Mouse (Mus musculus): ENCODE measurements around the gene Fancc. TPM values are rescaled to one million over a fixed set of nuclear protein-coding genes. Genes with fewer than 3 reads are reported as not detected.
A peak's percentile ranks its signal among the peaks of the same experiment; 100 is the strongest.

The Fancc gene
- total and polyA plus RNA-seq, 2 experiments from 2014 or later: 8.0 to 12.2 TPM

DNA sequence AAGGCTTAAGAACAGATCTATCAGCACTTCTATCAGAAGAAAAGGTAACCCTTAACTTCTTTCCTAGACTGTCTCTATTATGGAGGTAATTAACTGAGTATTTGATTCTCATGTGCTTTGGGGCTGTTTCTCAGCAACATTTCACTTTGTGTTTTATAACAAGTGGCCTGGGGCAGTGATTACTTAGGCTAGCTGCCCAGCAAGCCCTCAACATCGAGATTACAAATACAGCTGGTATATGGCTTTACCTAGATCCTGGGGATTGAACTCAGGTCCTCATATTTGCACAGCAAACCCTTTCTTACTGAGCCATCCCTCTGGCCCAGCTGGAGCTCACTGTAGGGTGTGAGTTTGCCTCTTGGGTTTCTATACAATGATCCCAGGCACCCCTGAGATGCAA is 9.3 kb upstream of the Fancc start:
- DNase-seq: no peak
- Histone ChIP-seq H3K9ac (no peak overlapping the region), H3K4me3 (ENCODE audit: low read depth, low read length) (no peak overlapping the region), H3K27me3 (ENCODE audit: insufficient read depth, low read length) (no peaks in the 10 kb centered on the region), H3K9me3 (ENCODE audit: low read length) (no peaks in the 10 kb centered on the region), H3K4me2 (ENCODE audit: low read depth) (no peak overlapping the region), H3K27ac (ENCODE audit: low read depth, low read length) (no peak overlapping the region), H3K4me1 (ENCODE audit: insufficient read depth) (no peaks in the 10 kb centered on the region), H3K36me3 (ENCODE audit: insufficient read depth) (peaks cover 35% of the 10 kb centered on the region)
- WGBS: 39% methylated on average over 1 of the region's 1 CpGs
- ATAC-seq: no peak
- no peak for TF ChIP-seq CTCF (IDR thresholded peaks at IDR 0.05; ENCODE audit: low read depth)

GRCm38 (mm10) chr13:63502391-63502790 is 5.3 kb upstream of the Fancc start:
- no peak overlapping the region for H3K27ac ChIP-seq (ENCODE audit: low read depth, low read length)
- no peaks in the 10 kb centered on the region for H3K9me3 ChIP-seq (ENCODE audit: low read length)
- DNase-seq (no peak), ATAC-seq (no peak)
- no peak; the same call in 1 of the 2 replicates for TF ChIP-seq CTCF (IDR thresholded peaks at IDR 0.05; ENCODE audit: low read depth)
- no peaks in the 10 kb centered on the region for H3K4me1 ChIP-seq (ENCODE audit: insufficient read depth)
- H3K4me2 ChIP-seq (ENCODE audit: low read depth): no peak overlapping the region
- no peak overlapping the region for H3K4me3 ChIP-seq (ENCODE audit: low read depth, low read length)
- H3K9ac ChIP-seq: no peak overlapping the region
- no peaks in the 10 kb centered on the region for H3K27me3 ChIP-seq (ENCODE audit: insufficient read depth, low read length)
- WGBS: 98% methylated on average over 2 of the region's 2 CpGs
- H3K36me3 ChIP-seq (ENCODE audit: insufficient read depth): peaks cover 2% of the 10 kb centered on the region; the same call in 1 of the 2 replicates

- H3K4me1 ChIP-seq (ENCODE audit: insufficient read depth): no peaks in the 10 kb centered on the region
- H3K9me3 ChIP-seq (ENCODE audit: low read length): no peaks in the 10 kb centered on the region
- no peak for TF ChIP-seq CTCF (IDR thresholded peaks at IDR 0.05; ENCODE audit: low read depth)
- no peak for ATAC-seq
- H3K9ac ChIP-seq: no peak overlapping the region
- H3K4me3 ChIP-seq (ENCODE audit: low read depth, low read length): no peak overlapping the region
- H3K36me3 ChIP-seq (ENCODE audit: insufficient read depth): no peaks in the 10 kb centered on the region
- H3K4me2 ChIP-seq (ENCODE audit: low read depth): no peak overlapping the region
- H3K27ac ChIP-seq (ENCODE audit: low read depth, low read length): no peak overlapping the region
- 91% methylated on average over 2 of the region's 2 CpGs for WGBS
- DNase-seq: no peak
- no peaks in the 10 kb centered on the region for H3K27me3 ChIP-seq (ENCODE audit: insufficient read depth, low read length)
Observed at GRCm38 (mm10) chr13:63499489-63499888, 2.4 kb upstream of the Fancc start.

GRCm38 (mm10) chr13:63487707-63488042 is 9.4 kb downstream of the Fancc start:
- no peak overlapping the region for H3K9ac ChIP-seq
- H3K4me2 ChIP-seq (ENCODE audit: low read depth): no peak overlapping the region
- H3K9me3 ChIP-seq (ENCODE audit: low read length): no peaks in the 10 kb centered on the region
- DNase-seq (no peak), ATAC-seq (no peak)
- 0 out of 2 replicates have a peak, but pooled peaks cover 4% of the 10 kb centered on the region for H3K4me1 ChIP-seq (ENCODE audit: insufficient read depth)
- no peaks in the 10 kb centered on the region for H3K36me3 ChIP-seq (ENCODE audit: insufficient read depth)
- no peak overlapping the region for H3K4me3 ChIP-seq (ENCODE audit: low read depth, low read length)
- H3K27ac ChIP-seq (ENCODE audit: low read depth, low read length): no peak overlapping the region
- no peaks in the 10 kb centered on the region for H3K27me3 ChIP-seq (ENCODE audit: insufficient read depth, low read length)
- 55% methylated on average over 7 of the region's 7 CpGs for WGBS
- TF ChIP-seq CTCF (IDR thresholded peaks at IDR 0.05; ENCODE audit: low read depth): no peak

DNA sequence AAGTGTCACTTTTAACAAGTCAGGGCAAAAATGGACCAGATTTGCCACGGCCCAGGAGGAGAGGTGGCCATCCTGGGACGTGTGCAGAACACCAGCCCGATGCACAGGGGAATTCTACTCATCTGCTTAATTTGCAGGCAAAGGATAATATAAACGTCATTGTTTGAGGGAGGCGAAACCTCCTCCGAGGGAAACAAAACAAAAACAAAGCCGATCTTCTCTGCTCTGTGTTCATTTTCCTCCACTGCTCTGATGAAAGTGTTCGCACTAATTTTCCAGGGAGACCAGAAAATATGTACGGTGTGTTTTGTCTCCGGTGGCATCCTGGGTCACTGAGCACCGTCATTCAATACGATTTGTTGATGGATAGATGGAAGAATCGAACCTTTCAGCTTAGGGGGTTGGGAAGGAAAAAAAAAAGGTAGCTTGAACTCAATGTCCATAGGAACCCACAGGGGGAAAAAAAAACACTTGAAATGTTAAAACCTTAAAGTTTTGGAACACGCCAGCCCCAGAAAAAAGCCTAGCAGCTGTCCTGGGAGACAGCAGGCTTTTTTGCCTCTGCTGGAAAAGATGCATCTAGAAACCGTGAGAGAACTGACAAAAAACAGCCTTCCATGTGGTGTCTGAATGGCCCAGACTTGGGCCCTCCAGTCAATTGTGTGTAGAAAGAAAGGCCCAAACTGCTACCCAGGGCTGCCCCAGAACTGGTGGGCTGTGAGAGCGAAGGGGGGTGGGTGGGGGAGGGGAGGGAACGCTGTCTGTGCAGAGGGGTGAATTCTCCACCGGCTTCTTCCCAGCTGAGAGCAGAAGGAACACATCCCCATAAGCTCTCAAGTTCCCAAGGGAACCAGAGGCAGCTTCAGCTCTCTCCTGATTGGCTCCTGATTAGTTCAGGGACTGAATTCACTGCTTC is 10.0 kb downstream of the Fancc start:
- Histone ChIP-seq H3K4me3 (ENCODE audit: low read depth, low read length) (no peak overlapping the region), H3K9me3 (ENCODE audit: low read length) (no peaks in the 10 kb centered on the region), H3K4me2 (ENCODE audit: low read depth) (no peak overlapping the region; the same call in 1 of the 2 replicates), H3K36me3 (ENCODE audit: insufficient read depth) (no peaks in the 10 kb centered on the region), H3K27ac (ENCODE audit: low read depth, low read length) (no peak overlapping the region), H3K9ac (no peak overlapping the region), H3K4me1 (ENCODE audit: insufficient read depth) (0 out of 2 replicates have a peak, but pooled peaks cover 4% of the 10 kb centered on the region), H3K27me3 (ENCODE audit: insufficient read depth, low read length) (no peaks in the 10 kb centered on the region)
- DNase-seq: no peak
- 8% methylated on average over 18 of the region's 18 CpGs for WGBS
- peak; percentile 80 for ATAC-seq
- TF ChIP-seq CTCF (IDR thresholded peaks at IDR 0.05; ENCODE audit: low read depth): no peak

- no peak for TF ChIP-seq CTCF (IDR thresholded peaks at IDR 0.05; ENCODE audit: low read depth)
- H3K36me3 ChIP-seq (ENCODE audit: insufficient read depth): no peaks in the 10 kb centered on the region
- no peaks in the 10 kb centered on the region for H3K4me1 ChIP-seq (ENCODE audit: insufficient read depth)
- no peak overlapping the region for H3K4me2 ChIP-seq (ENCODE audit: low read depth)
- ATAC-seq (no peak), DNase-seq (no peak)
- H3K27me3 ChIP-seq (ENCODE audit: insufficient read depth, low read length): no peaks in the 10 kb centered on the region
- no peaks in the 10 kb centered on the region for H3K9me3 ChIP-seq (ENCODE audit: low read length)
- 84% methylated on average over 8 of the region's 8 CpGs for WGBS
- no peak overlapping the region for H3K27ac ChIP-seq (ENCODE audit: low read depth, low read length)
- no peak overlapping the region for H3K9ac ChIP-seq
- H3K4me3 ChIP-seq (ENCODE audit: low read depth, low read length): no peak overlapping the region
Observed at GRCm38 (mm10) chr13:63475356-63475755, 21.7 kb downstream of the Fancc start.

GRCm38 (mm10) chr13:63452898-63453297 is 44.2 kb downstream of the Fancc start:
- H3K9me3 ChIP-seq (ENCODE audit: low read length): no peaks in the 10 kb centered on the region
- no peak overlapping the region for H3K4me3 ChIP-seq (ENCODE audit: low read depth, low read length)
- 77% methylated on average over 5 of the region's 5 CpGs for WGBS
- H3K9ac ChIP-seq: no peak overlapping the region
- H3K27ac ChIP-seq (ENCODE audit: low read depth, low read length): no peak overlapping the region
- no peak overlapping the region for H3K4me2 ChIP-seq (ENCODE audit: low read depth)
- no peaks in the 10 kb centered on the region for H3K27me3 ChIP-seq (ENCODE audit: insufficient read depth, low read length)
- no peak for DNase-seq
- no peak for ATAC-seq
- H3K36me3 ChIP-seq (ENCODE audit: insufficient read depth): no peaks in the 10 kb centered on the region
- TF ChIP-seq CTCF (IDR thresholded peaks at IDR 0.05; ENCODE audit: low read depth): no peak
- no peaks in the 10 kb centered on the region for H3K4me1 ChIP-seq (ENCODE audit: insufficient read depth)
